Comparison of ENCODE assay signal across 39 mouse cellular contexts in genomic region chr14:13649865-13650264, GRCm38 (mm10). TPM values are rescaled to one million over a fixed set of nuclear protein-coding genes. Genes with fewer than 3 reads are reported as not detected.
"Had no signal": no experiment of that assay in that cellular context is flagged by ENCODE, and none has a peak within 500 bp of the region (broad histone marks: within the 10 kb centered on the region; RNA-seq: fewer than 3 reads in every experiment).

No protein-coding gene starts in this region.

- H3K27me3 ChIP-seq: heart, embryonic 12.5 days; hindbrain, embryonic 12.5 days; kidney, embryonic 15.5 days; limb, embryonic 12.5 days; liver, embryonic 13.5 days; liver, embryonic 15.5 days had no signal

- DNase-seq: gastrocnemius, postnatal 10 days; gastrocnemius, postnatal 25 days; heart, adult 18-20 months; heart, postnatal 10 days; heart, postnatal 4 days; kidney, adult 11 months; kidney, adult 2 months; kidney, adult 9 months; kidney, postnatal 14 days; kidney, postnatal 36 days; layer of hippocampus, adult 9-11 months; layer of hippocampus, postnatal 36 days; liver; liver, embryonic 13.5 days; liver, postnatal 0 days had no signal

- H3K4me2 ChIP-seq: heart, embryonic 12.5 days; hindbrain, embryonic 12.5 days; hindbrain, embryonic 14.5 days; kidney, embryonic 15.5 days; limb, embryonic 12.5 days; liver, embryonic 11.5 days; liver, embryonic 13.5 days; liver, embryonic 15.5 days had no signal

- ATAC-seq: hindbrain, embryonic 16.5 days; intestine, embryonic 16.5 days; liver, postnatal 0 days had no signal

- H3K4me3 ChIP-seq: heart, embryonic 10.5 days; heart, embryonic 12.5 days; hindbrain, embryonic 10.5 days; hindbrain, embryonic 12.5 days; kidney, embryonic 15.5 days; limb, embryonic 10.5 days; limb, embryonic 12.5 days; liver, embryonic 13.5 days; liver, embryonic 15.5 days had no signal

- H3K9me3 ChIP-seq: heart, embryonic 10.5 days; heart, embryonic 12.5 days; hindbrain, embryonic 10.5 days; hindbrain, embryonic 12.5 days; kidney, embryonic 15.5 days; limb, embryonic 10.5 days; limb, embryonic 12.5 days; liver, embryonic 13.5 days; liver, embryonic 15.5 days had no signal

- H3K9ac ChIP-seq: heart, embryonic 12.5 days; hindbrain, embryonic 12.5 days; hindbrain, embryonic 14.5 days; kidney, embryonic 15.5 days; limb, embryonic 12.5 days; liver, embryonic 13.5 days; liver, embryonic 15.5 days; liver, postnatal 0 days had no signal

- H3K4me1 ChIP-seq: heart, embryonic 10.5 days; heart, embryonic 12.5 days; hindbrain, embryonic 10.5 days; kidney, embryonic 15.5 days; liver, embryonic 13.5 days; liver, embryonic 15.5 days had no signal

- H3K36me3 ChIP-seq: heart, embryonic 10.5 days; heart, embryonic 12.5 days; hindbrain, embryonic 10.5 days; hindbrain, embryonic 12.5 days; kidney, embryonic 15.5 days; limb, embryonic 10.5 days; limb, embryonic 12.5 days; liver, embryonic 13.5 days; liver, embryonic 15.5 days had no signal

- H3K27ac ChIP-seq: heart, embryonic 10.5 days; hindbrain, embryonic 10.5 days; hindbrain, embryonic 12.5 days; hindbrain, embryonic 14.5 days; kidney, embryonic 15.5 days; kidney, postnatal 0 days; limb, embryonic 10.5 days; limb, embryonic 12.5 days; liver, embryonic 13.5 days; liver, embryonic 15.5 days had no signal

RNA-seq across cellular contexts. Expression of gene Sntn, which starts 20.8 kb away (rescaled TPM):
- total RNA-seq: gastrocnemius, postnatal 10 days; gastrocnemius, postnatal 25 days; gastrocnemius, postnatal 4 days; granulocyte monocyte progenitor cell, adult 5-6 weeks; heart, adult 18-20 months; heart, adult 8-10 months; heart, postnatal 10 days; heart, postnatal 25 days; heart, postnatal 4 days; left cerebral cortex, adult 18-20 months; left cerebral cortex, postnatal 10 days; left cerebral cortex, postnatal 25 days had no signal
- polyA plus RNA-seq: heart, embryonic 10.5 days; heart, embryonic 12.5 days; heart, embryonic 14.5 days; hindbrain, embryonic 10.5 days; hindbrain, embryonic 12.5 days; hindbrain, embryonic 14.5 days; hindbrain, embryonic 16.5 days; intestine, embryonic 14.5 days; intestine, embryonic 16.5 days; kidney, adult 2 months; kidney, embryonic 15.5 days; kidney, postnatal 0 days; large intestine, adult 2 months; limb, embryonic 10.5 days; limb, embryonic 12.5 days; limb, embryonic 14.5 days; liver, embryonic 11.5 days; liver, embryonic 13.5 days; liver, embryonic 15.5 days; liver, postnatal 0 days had no signal
